Mouse (Mus musculus): ENCODE measurements at regions not wholly inside any gene's neighbourhood (a gene's known extent, or its start where the extent isn't known, plus 50 kb on each side); places are given as distances from the start of the nearest gene placed in this dataset.

- TF ChIP-seq CTCF (IDR thresholded peaks at IDR 0.05) = no peak
- TF ChIP-seq POLR2A (IDR thresholded peaks at IDR 0.05; ENCODE audit: insufficient read depth, low read depth, low read length) = no peak
- TF ChIP-seq EP300 (IDR thresholded peaks at IDR 0.05; ENCODE audit: insufficient read depth, low read depth, low read length) = no peak
Measured at GRCm38 (mm10) chrX:19220785-19221496, 260.2 kb downstream of the Tex13c3 start.

All from heart, adult 2 months (tissue).